Mouse (Mus musculus) right cerebral cortex, postnatal 10 days (tissue): ENCODE measurements at regions not wholly inside any gene's neighbourhood (a gene's known extent, or its start where the extent isn't known, plus 50 kb on each side); places are given as distances from the start of the nearest gene placed in this dataset.
A peak's percentile ranks its signal among the peaks of the same experiment; 100 is the strongest.

ENCODE experiments used
- DNase-seq, 2 experiments: peaks; one replicate each; pipeline ENCODE4 v3.0.0; 2021; ENCODE audit warnings: low spot score in 2 of 2

GRCm38 (mm10) chr11:56716953-56717352, 294.2 kb upstream of the Gria1 start:
- peak; percentile 25 to 50 for DNase-seq

- no peak for DNase-seq
Measured at GRCm38 (mm10) chr11:56725141-56725540, 286.0 kb upstream of the Gria1 start.

- DNase-seq: no peak
Measured at GRCm38 (mm10) chr11:56726161-56726560, 285.0 kb upstream of the Gria1 start.

- DNase-seq: no peak
Measured at GRCm38 (mm10) chr11:56727556-56727955, 283.6 kb upstream of the Gria1 start.

GRCm38 (mm10) chr11:56728204-56729002, 282.8 kb upstream of the Gria1 start:
- DNase-seq: no peak

GRCm38 (mm10) chr11:56741857-56742256, 269.3 kb upstream of the Gria1 start:
- DNase-seq: no peak

GRCm38 (mm10) chr11:56750032-56750431, 261.2 kb upstream of the Gria1 start:
- DNase-seq: no peak

GRCm38 (mm10) chr11:56750639-56751038, 260.5 kb upstream of the Gria1 start:
- no peak for DNase-seq

GRCm38 (mm10) chr11:56751918-56752317, 259.3 kb upstream of the Gria1 start:
- no peak for DNase-seq

- peak; percentile 36 to 42 for DNase-seq
Measured at GRCm38 (mm10) chr11:56753699-56754098, 257.5 kb upstream of the Gria1 start.

GRCm38 (mm10) chr11:56760474-56760873, 250.7 kb upstream of the Gria1 start:
- no peak for DNase-seq

GRCm38 (mm10) chr11:56762467-56763120, 248.6 kb upstream of the Gria1 start:
- DNase-seq: peak; percentile 46 to 48

GRCm38 (mm10) chr11:56767424-56767823, 243.8 kb upstream of the Gria1 start:
- DNase-seq: peak; percentile 40 to 46

GRCm38 (mm10) chr11:56786351-56786750, 224.8 kb upstream of the Gria1 start:
- DNase-seq: peak; percentile 40 to 52

GRCm38 (mm10) chr11:56792691-56793090, 218.5 kb upstream of the Gria1 start:
- DNase-seq: peak; percentile 31 to 60

- no peak for DNase-seq
Measured at GRCm38 (mm10) chr11:56807314-56807713, 203.9 kb upstream of the Gria1 start.

- DNase-seq: peak; percentile 44 to 70
Measured at GRCm38 (mm10) chr11:56810141-56810540, 201.0 kb upstream of the Gria1 start.

- DNase-seq: no peak
Measured at GRCm38 (mm10) chr11:56812121-56812520, 199.1 kb upstream of the Gria1 start.

- DNase-seq: peak in 1 of 2 experiments; percentile 12
Measured at GRCm38 (mm10) chr11:56823471-56823870, 187.7 kb upstream of the Gria1 start.

GRCm38 (mm10) chr11:56827499-56827898, 183.7 kb upstream of the Gria1 start:
- no peak for DNase-seq

GRCm38 (mm10) chr11:56862649-56863048, 148.5 kb upstream of the Gria1 start:
- DNase-seq: peak; percentile 60 to 69

GRCm38 (mm10) chr11:56871640-56872039, 139.5 kb upstream of the Gria1 start:
- DNase-seq: no peak

GRCm38 (mm10) chr11:56898548-56898951, 112.6 kb upstream of the Gria1 start:
- no peak for DNase-seq
